Mouse (Mus musculus) spleen, adult 2 months (tissue): Measurements from ENCODE around the gene Olfr139. TPM values are rescaled to one million over a fixed set of nuclear protein-coding genes. Genes with fewer than 3 reads are reported as not detected.
A peak's percentile ranks its signal among the peaks of the same experiment; 100 is the strongest.

Experiments used
- DNase-seq, 2 experiments: peaks; one replicate each; pipeline versions ENCODE4 v3.0.0 to v3.0.0-alpha.2; 2012 to 2021; ENCODE audit warnings: low spot score in 2 of 2, low read depth in 1 of 2
- H3K27ac ChIP-seq: fragments of 200-500 bp; 2 replicates; pipeline ENCODE4 v1.5.1; 2012; ENCODE audit warnings: low read length, inconsistent platforms; ENCODE audit not compliant: insufficient read depth
- H3K27me3 ChIP-seq: fragments of 200-500 bp; 2 replicates; pipeline ENCODE4 v1.6.1; 2012; ENCODE audit warnings: mild to moderate bottlenecking, moderate library complexity, low read length, inconsistent platforms; ENCODE audit not compliant: control insufficient read depth, insufficient read depth
- H3K36me3 ChIP-seq: fragments of 200-500 bp; 2 replicates; pipeline ENCODE4 v1.6.1; 2012; ENCODE audit warnings: mild to moderate bottlenecking, low read length, inconsistent platforms; ENCODE audit not compliant: control insufficient read depth, insufficient read depth
- H3K4me1 ChIP-seq: fragments of 200-500 bp; 2 replicates; pipeline ENCODE4 v1.6.1; 2011; ENCODE audit warnings: inconsistent platforms; ENCODE audit not compliant: control insufficient read depth, insufficient read depth, insufficient read length
- H3K4me3 ChIP-seq: fragments of 200-500 bp; 2 replicates; pipeline ENCODE4 v1.5.1; 2011; ENCODE audit warnings: mild to moderate bottlenecking, inconsistent platforms; ENCODE audit not compliant: insufficient read depth, insufficient read length; ENCODE audit errors: extremely low read depth
- CTCF ChIP-seq: fragments of 200-500 bp; IDR thresholded peaks from 2 replicates; pipeline ENCODE4 v1.5.1; 2011; ENCODE audit warnings: mild to moderate bottlenecking, inconsistent platforms; ENCODE audit not compliant: insufficient read depth, insufficient read length, insufficient replicate concordance; ENCODE audit errors: extremely low read depth
- POLR2A ChIP-seq: fragments of 200-500 bp; IDR thresholded peaks from 2 replicates; pipeline ENCODE4 v1.6.1; 2011; ENCODE audit warnings: low read depth, low read length, inconsistent platforms
- WGBS: fragments of 180-500 bp; shearing (Covaris S2); methylation state at CpG from one replicate; pipeline ENCODE4 v1.1.7; 2018; 5-methylcytosine and 5-hydroxymethylcytosine counted together
- polyA plus RNA-seq: library from polyadenylated mRNA; depleted of rRNA; stranded (reverse); fragments of >200 nt; gene quantifications from 2 replicates; pipeline ENCODE4 v1.2.3, GENCODE M21; 2012; rRNA removed

Gene Olfr139
- polyA plus RNA-seq, result not detected in 2 replicates

DNA sequence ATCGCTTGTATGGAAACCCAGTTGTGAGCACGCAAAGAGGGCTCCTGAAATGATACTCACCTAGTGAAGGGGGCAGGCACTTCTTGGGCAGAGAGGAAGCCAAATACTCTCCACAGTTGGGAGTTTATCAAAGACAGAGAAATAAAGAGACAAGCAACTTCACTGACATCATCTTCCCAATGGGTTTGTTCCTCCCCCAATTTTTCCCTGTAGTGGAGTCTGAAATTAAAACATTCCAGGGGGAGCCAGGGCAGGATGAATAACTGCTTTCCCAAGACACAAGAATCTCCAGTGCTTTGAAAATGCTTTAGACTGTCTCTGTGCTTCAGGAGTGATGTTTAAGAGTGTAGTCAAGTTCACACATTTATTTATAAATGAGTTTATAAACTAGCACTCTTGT is at the start of gene Olfr139, which contains the start of gene Olfr399:
TSS of gene Olfr139 (minus strand) at position 101 of the 400 bp plus-strand sequence.
TSS of gene Olfr399 (minus strand) at position 165 of the 400 bp plus-strand sequence.
- Histone ChIP-seq H3K27ac (no peak within 1 kb of the TSS), H3K4me3 (no peak within 1 kb of the TSS), H3K4me1 (no peaks in the 10 kb centered on the region), H3K27me3 (no peaks in the 10 kb centered on the region), H3K36me3 (no peaks in the 10 kb centered on the region)
- TF ChIP-seq CTCF, result no peak
- no peak for TF ChIP-seq POLR2A
- 80% methylated on average over 2 of the region's 2 CpGs for WGBS
- DNase-seq, result no peak

DNA sequence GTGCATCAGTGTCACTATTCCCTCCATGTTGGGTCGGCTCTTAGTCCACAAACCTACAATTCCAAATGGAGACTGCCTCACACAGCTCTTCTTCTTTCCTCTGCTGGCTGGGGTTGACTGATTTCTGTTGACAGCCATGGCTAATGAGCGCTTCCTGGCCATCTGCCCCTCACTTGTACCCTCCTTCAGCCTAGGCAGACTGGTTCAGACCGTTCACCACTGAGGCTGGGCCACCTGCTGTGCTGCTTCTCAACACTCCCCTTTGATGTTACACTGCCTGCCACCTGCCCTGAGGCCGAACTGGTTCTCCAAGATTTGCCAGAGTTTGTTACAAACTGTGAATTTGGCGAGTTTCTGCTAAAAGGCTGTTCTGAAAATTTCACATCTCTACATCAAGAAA is 48.7 kb upstream of the Olfr139 start:
- no peak overlapping the region for H3K27ac ChIP-seq
- H3K4me3 ChIP-seq, result no peak overlapping the region
- H3K36me3 ChIP-seq, result no peaks in the 10 kb centered on the region
- 34% methylated on average over 5 of the region's 5 CpGs for WGBS
- H3K4me1 ChIP-seq, result no peaks in the 10 kb centered on the region
- no peak for DNase-seq
- H3K27me3 ChIP-seq, result no peaks in the 10 kb centered on the region
- TF ChIP-seq POLR2A, result no peak
- no peak for TF ChIP-seq CTCF

DNA sequence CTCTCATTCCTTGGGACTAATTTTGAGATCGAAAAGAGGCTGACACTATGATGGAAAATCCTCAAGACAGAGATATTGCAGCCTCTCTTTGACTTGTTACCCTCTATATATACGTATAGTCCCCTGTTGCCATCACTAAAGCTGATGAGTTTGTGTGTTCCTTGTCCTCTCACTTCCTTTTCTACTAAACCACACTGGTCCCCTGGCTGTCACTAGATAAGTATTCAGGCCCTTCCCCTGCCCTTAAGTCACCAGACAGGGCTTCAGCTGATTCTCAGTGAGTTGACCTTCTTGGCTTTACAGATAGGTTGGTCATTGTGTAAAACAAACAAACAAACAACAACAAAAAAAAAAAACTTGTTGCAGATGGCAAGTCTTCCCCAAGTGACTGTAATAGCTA is 45.2 kb upstream of the Olfr139 start:
- no peaks in the 10 kb centered on the region for H3K36me3 ChIP-seq
- no peak overlapping the region for H3K27ac ChIP-seq
- WGBS, result 39% methylated on average over 2 of the region's 2 CpGs
- H3K4me3 ChIP-seq, result no peak overlapping the region
- H3K4me1 ChIP-seq, result no peaks in the 10 kb centered on the region
- no peaks in the 10 kb centered on the region for H3K27me3 ChIP-seq
- TF ChIP-seq POLR2A (no peak), CTCF (no peak)
- no peak for DNase-seq

DNA sequence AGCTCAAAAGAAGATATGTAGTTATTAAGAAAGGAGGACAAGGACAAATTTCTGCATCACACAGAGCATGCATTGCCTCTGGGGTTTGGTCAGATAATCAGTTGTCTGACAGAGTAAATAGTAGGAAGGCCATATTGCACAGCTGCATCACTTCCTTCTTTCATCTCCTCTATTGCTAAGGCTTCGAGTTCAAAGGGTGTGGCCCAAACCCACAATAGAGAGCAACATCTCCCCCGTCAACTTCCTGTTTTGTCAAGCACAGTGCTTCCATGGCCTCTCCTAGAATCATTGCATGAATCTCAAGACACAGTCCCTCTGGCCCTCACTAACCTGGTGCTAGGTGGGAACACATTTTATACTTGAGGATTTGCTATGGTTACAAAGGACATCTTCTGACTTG is 44.4 kb upstream of the Olfr139 start:
- 16% methylated on average over 2 of the region's 2 CpGs for WGBS
- peak in 1 of 2 experiments; percentile 2 for DNase-seq
- Histone ChIP-seq H3K27me3 (no peaks in the 10 kb centered on the region), H3K36me3 (no peaks in the 10 kb centered on the region), H3K4me1 (no peaks in the 10 kb centered on the region), H3K27ac (no peak overlapping the region), H3K4me3 (no peak overlapping the region)
- no peak for TF ChIP-seq POLR2A
- no peak for TF ChIP-seq CTCF

DNA sequence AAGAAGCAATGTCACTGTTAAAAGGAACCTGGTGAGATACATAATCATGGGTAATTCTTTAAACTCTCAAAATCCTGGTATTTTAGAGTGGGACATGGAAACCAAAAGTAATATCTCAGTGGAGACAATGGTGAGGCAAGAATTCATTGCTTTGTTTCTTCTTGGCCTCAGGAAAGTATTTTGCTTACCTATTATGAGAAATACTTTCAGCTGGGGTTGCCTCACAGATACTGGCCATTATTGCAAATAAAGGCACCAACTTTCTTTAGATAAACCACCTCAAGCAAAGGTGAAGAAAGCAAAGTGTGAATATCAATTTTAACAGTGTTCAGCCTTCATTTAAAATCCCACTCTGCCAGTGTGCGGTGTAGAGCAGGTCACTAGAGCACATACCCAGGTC is 13.3 kb upstream of the Olfr139 start, which contains the start of gene Zfp616:
TSS of gene Zfp616 (plus strand) at position 301 of the 400 bp plus-strand sequence.
- H3K4me1 ChIP-seq, result no peaks in the 10 kb centered on the region
- no peak for TF ChIP-seq CTCF
- no peak for TF ChIP-seq POLR2A
- H3K4me3 ChIP-seq, result no peak within 1 kb of the TSS
- no peak within 1 kb of the TSS for H3K27ac ChIP-seq
- H3K36me3 ChIP-seq, result no peaks in the 10 kb centered on the region
- DNase-seq, result no peak
- WGBS, result 95% methylated on average over 1 of the region's 1 CpGs
- H3K27me3 ChIP-seq, result no peaks in the 10 kb centered on the region

DNA sequence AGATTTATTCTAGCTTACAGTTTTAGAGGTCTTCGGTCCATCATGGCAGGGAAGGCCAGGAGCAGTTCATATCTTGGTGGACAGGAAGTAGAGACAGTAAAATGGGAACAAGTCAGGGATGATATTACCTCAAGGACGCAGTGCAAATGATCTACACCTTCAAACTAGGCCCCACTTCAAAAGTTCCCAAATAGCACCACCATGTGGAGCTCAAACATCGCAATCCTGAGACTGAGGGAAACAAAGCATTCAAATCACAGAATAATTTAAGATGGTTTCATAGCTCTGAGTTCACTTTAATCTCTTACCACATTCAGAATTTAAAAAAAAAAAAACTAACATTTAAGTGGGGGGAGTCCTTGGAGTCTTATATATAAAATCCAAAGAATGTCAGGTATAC is 5.0 kb downstream of the Olfr139 start:
- no peak overlapping the region for H3K4me3 ChIP-seq
- no peak for DNase-seq
- no peaks in the 10 kb centered on the region for H3K27me3 ChIP-seq
- no peak for TF ChIP-seq POLR2A
- TF ChIP-seq CTCF, result no peak
- H3K4me1 ChIP-seq, result no peaks in the 10 kb centered on the region
- H3K27ac ChIP-seq, result no peak overlapping the region
- WGBS, result 72% methylated on average over 3 of the region's 3 CpGs
- no peaks in the 10 kb centered on the region for H3K36me3 ChIP-seq

Other genes with a start within 250 kb of the Olfr139 start
- gene Olfr392, start 239.5 kb downstream of the Olfr139 start, polyA plus RNA-seq, result not detected in 2 replicates
- gene Olfr393, start 205.1 kb downstream of the Olfr139 start, polyA plus RNA-seq, result not detected in 2 replicates
- gene Olfr394, start 165.8 kb downstream of the Olfr139 start, polyA plus RNA-seq, result not detected in 2 replicates
- not detected in 2 replicates for gene Olfr395, start 147.3 kb downstream of the Olfr139 start, polyA plus RNA-seq
- not detected in 2 replicates for gene Olfr23, start 119.9 kb downstream of the Olfr139 start, polyA plus RNA-seq
- not detected in 2 replicates for gene Olfr397, start 95.7 kb downstream of the Olfr139 start, polyA plus RNA-seq
- not detected in 2 replicates for gene Olfr398, start 66.1 kb downstream of the Olfr139 start, polyA plus RNA-seq
- gene Olfr399, start 64 bp upstream of the Olfr139 start, polyA plus RNA-seq, result not detected in 2 replicates
- not detected in 2 replicates for gene Zfp616, start 13.4 kb upstream of the Olfr139 start, polyA plus RNA-seq
- gene Olfr401, start 57.2 kb upstream of the Olfr139 start, polyA plus RNA-seq, result not detected in 2 replicates
- not detected in 2 replicates for gene Olfr402, start 97.0 kb upstream of the Olfr139 start, polyA plus RNA-seq
- not detected in 2 replicates for gene Olfr403, start 129.7 kb upstream of the Olfr139 start, polyA plus RNA-seq
- not detected in 2 replicates for gene Olfr43, start 154.8 kb upstream of the Olfr139 start, polyA plus RNA-seq
- not detected in 2 replicates for gene Olfr406, start 203.3 kb upstream of the Olfr139 start, polyA plus RNA-seq
- gene Olfr59, start 227.2 kb upstream of the Olfr139 start, polyA plus RNA-seq, result not detected in 2 replicates